Mouse (Mus musculus) heart, postnatal 36 days (tissue): ENCODE measurements at regions not wholly inside any gene's neighbourhood (a gene's known extent, or its start where the extent isn't known, plus 50 kb on each side); places are given as distances from the start of the nearest gene placed in this dataset.

Experiments used
- DNase-seq, 2 experiments: peaks; one replicate each; pipeline ENCODE4 v3.0.0; 2021 to 2022
- intact Hi-C: fragments of 180-260 bp; cut with DNase I; formaldehyde crosslinking; loops from one replicate; pipeline ENCODE4 v1.15.1; 2025

DNA sequence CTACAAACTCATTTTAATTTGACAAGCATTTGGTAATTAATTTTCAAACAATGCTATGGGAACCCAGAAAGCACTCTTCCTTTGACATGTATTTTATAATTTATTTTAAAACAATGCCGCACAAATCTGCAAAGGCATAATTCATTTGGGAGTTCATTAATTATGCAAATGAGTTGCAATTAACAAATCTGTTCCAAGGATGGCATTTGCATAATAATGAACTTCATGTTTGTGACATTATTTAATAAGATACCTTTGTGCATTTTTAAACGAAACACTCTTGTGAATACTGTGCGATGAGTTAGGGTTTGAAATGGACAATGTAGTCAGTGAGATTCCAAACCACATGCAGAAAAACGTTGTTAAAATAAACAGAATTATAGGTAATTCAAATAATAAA lies 80.9 kb upstream of the Itga4 start:
- DNase-seq = no peak
- intact Hi-C loops = no loop called here

GRCm38 (mm10) chr2:79180782-79181181 lies 74.4 kb upstream of the Itga4 start:
- no peak for DNase-seq

DNA sequence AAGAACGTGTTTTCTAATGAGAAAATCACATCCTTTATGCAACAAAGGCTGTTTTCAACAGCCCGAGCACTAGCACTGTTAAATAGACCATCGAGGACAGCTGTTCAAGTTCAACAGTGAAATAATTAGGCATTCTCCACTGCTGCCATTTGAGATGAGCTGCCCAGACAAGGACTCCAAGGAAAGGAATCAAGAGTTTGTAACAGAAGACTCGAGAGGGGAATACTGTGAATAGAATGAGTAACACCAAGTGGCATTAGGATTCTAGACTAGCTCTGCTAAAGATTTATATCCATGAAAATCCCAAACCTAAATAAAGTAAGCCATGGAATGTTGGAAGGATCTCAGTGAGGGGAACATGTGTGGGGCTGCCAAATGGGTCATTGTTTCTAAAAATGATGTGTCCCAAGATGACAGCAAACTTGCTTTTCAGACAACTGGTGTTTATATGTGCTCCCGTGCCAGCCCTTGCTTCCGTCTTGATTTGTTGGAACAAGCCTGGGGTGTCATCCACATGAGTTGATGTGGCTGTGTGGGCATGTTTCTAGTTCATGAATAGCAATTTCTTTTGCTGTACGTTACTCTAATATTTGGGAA lies 72.1 kb upstream of the Itga4 start:
- no peak for DNase-seq
- intact Hi-C loops = no loop called here

More at GRCm38 (mm10) chr2:79180782-79181181, 74.4 kb upstream of the Itga4 start:
- intact Hi-C loops = no loop called here

GRCm38 (mm10) chr2:79185234-79186101 lies 69.8 kb upstream of the Itga4 start:
- DNase-seq = no peak
- intact Hi-C loops = no loop called here

DNA sequence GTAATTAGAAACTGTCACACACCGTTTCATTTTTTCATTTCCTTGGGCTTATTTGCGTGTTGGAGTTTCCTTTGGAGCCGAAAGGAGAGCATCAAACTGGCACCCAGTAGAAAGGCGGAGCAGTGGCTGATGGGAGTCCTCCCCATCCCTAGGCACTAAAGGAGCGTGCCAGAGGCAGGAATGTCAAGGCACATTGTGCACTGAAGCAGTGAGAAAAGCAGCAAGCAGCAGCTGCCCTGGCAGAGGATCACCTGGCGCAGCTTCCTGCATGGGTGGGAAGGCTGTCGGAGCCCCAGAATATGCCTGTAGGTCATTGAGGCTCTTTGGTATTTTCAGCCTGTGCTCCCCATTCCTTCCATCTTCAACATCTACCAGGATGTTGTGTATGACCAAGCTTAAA lies 68.3 kb upstream of the Itga4 start:
- DNase-seq = no peak
- intact Hi-C loops = no loop called here

GRCm38 (mm10) chr2:79188511-79189193 lies 66.6 kb upstream of the Itga4 start:
- intact Hi-C loops = no loop called here

DNA sequence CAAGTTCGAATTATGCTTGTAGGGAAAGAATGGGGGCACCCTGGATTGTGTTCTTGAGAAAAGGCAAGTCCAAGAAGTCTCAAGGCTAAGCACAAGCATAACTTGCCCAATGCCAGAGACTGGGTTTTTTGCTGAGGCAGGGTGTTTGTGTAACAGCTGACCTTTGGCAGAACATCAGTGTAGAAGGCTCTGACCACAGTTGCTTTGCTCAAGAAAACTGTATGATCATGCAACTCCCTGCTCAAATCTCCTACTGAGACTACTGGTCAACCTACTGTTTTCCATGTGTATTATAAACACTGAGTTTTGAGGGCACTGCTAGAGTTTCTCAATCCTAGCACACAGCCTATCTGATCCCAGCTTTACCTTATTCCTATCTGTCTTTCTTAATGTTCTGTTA lies 61.4 kb upstream of the Itga4 start:
- DNase-seq = no peak
- intact Hi-C loops = no loop called here

More at GRCm38 (mm10) chr2:79188511-79189193, 66.6 kb upstream of the Itga4 start:
- no peak for DNase-seq

- no peak for DNase-seq
- intact Hi-C loops = no loop called here
These were observed 53.5 kb upstream of the Itga4 start for GRCm38 (mm10) chr2:79201677-79202076.
